Mouse (Mus musculus) C2C12 (cell line): Measurements from ENCODE around the gene Mre11a.
"Not testable (repeated sequence)": the region's sequence is repeated elsewhere in the genome, so short reads cannot be mapped to it uniquely, and the experiment has no call there.

Experiments used
- CEBPB ChIP-seq: IDR thresholded peaks from one replicate; pipeline ENCODE4 v1.6.1; 2011; ENCODE audit warnings: low read depth, mild to moderate bottlenecking, control low read depth, moderate library complexity
- CTCF ChIP-seq: IDR thresholded peaks from one replicate; pipeline ENCODE4 v1.5.1; 2011; ENCODE audit not compliant: control insufficient read depth, insufficient read depth, insufficient read length
- FOSL1 ChIP-seq: IDR thresholded peaks from one replicate; pipeline ENCODE4 v1.8.0; 2011; ENCODE audit warnings: mild to moderate bottlenecking, low read length; ENCODE audit not compliant: poor library complexity, insufficient read depth, severe bottlenecking
- MAX ChIP-seq: IDR thresholded peaks from one replicate; pipeline ENCODE4 v1.6.1; 2011; ENCODE audit warnings: mild to moderate bottlenecking, control low read depth
- MYOG ChIP-seq: IDR thresholded peaks from one replicate; pipeline ENCODE4 v1.6.1; 2011; ENCODE audit not compliant: control insufficient read depth, insufficient read length; ENCODE audit errors: extremely low read depth
- USF1 ChIP-seq: IDR thresholded peaks from one replicate; pipeline ENCODE4 v1.6.1; 2011; ENCODE audit warnings: low read depth, mild to moderate bottlenecking, control low read depth, moderate library complexity

DNA sequence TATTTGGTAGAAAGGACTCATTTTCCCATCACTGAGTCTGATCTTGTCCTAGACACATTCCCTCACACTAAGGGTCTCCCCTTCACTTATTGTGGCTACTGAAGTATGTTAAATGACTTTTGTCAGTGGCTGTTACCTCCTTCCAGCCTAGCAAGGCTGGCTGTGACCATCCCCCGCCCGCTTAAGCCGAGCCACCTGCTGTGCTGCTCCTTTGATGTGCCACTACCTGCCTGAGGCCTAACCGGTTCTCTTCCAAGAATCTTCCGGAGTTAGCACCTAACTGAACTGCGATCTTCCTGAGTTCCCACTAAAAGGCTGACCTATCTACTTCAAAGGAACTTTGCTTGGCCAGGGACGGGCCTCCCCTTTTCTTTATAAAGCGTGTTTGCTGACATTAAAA lies 92.1 kb downstream of the Mre11a start:
- TF ChIP-seq CTCF, CEBPB, MAX, USF1, MYOG, FOSL1: not testable (repeated sequence)
